Mouse (Mus musculus) gonadal fat pad, adult 2 months (tissue): ENCODE results near the gene Gm12184. TPM values are rescaled to one million over a fixed set of nuclear protein-coding genes. Genes with fewer than 3 reads are reported as not detected.
"Not testable (repeated sequence)": the region's sequence is repeated elsewhere in the genome, so short reads cannot be mapped to it uniquely, and the experiment has no call there.

Experiments
- DNase-seq: peaks from one replicate; pipeline ENCODE4 v3.0.0-alpha.2; 2012; ENCODE audit warnings: low read depth
- polyA plus RNA-seq: library from polyadenylated mRNA; depleted of rRNA; stranded (reverse); fragments of >200 nt; gene quantifications from 2 replicates; pipeline ENCODE4 v1.2.3, GENCODE M21; 2012

The Gm12184 gene
- polyA plus RNA-seq, 1 experiment: 11.0 TPM

DNA sequence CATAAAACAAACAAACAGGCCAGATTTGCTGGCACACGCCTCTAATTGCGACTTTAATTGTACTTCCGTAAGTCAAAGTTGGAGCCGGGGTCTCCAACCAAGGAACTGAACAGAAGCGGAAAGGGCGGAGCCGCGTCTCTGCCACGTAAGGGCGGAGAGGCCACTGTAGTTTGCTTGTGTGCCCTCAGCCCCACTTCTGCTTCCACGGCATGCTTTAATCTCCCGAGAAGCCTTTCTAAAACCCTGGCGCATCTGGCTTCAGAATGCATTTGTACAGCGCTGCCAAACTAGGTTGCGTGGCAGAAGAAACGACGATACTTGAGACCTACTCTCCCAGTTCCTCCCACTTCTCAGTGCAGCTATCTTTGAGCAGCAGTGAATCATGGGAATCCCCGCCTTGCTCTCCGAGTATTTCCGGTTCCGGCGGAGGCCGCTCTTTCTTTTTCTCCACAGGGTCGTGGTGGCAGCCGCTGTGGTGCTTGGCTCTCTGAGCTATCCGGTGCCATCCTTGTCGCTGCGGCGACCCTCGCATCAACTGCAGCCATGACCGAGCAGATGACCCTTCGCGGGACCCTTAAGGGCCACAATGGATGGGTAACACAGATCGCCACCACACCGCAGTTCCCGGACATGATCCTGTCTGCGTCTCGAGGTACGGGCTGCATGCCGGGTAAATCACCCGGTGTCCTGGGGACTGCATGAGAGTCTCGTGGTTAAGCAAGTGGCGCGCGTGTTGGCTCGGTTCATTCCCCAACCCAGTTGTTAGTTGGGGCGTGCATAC is 26.3 kb downstream of the Gm12184 start, which contains the start of gene Rack1:
Gene Rack1 (plus strand): TSS at position 412 of the 781 bp plus-strand sequence.
- no peak for DNase-seq

DNA sequence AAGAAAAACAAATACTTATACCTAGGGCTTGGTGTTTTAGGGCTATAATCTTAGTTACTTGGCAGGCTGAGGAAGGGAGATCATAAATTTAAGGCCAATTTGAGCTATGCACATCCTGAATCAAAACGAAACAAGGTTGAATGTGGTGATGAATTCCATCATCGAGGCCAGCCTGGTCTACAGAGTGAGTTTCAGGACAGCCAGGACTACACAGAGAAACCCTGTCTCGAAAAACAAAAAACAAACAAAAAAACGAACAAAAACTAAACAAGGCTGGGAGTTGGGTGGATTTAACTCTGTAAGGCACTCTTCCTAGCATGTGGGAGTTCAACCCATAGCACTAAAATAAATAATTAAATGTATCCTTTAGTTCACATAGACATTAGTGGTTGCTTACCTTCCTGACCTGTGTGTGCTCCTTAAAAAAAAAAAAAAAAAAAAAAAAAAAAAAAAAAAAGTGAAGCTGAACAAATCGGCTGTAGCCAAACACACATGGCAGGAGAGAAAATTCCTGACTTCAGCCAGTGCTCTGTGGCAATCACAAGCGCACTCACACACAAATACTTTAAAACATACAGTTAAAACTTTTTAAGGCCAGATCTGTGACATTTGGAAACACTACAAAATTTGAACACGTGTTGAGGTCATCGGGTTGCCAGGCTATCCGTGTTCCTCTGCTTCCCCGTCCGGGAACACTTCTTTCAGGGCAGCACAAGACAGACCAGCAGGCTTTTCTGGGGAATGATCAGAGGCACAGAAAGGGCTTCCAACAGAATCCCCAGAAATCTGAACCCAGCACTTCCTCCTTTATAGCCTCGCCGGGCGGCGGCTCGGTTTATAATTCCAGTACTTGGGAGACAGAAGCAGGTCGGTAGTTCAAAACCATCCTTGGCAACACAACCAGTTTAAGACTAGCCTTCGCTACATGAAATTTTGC is 27.2 kb downstream of the Gm12184 start:
- DNase-seq: no peak

DNA sequence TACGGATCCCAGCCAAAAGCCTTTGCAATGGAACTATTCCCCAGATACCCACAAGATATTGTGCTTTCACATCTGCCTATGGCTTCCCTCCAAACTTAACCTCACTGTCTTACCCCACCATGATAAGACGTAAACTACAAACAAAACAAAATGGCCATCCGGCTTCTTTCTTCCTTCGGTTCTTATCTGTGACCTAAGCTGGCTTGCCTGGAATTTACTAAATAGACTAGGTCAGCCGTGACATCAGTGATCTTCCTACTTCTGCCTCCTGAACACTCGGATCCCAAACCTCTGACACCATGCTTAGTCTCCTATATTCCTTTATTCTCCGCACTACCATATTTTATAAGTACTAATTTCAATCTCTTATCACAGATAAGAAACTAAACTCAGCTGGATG is 28.1 kb downstream of the Gm12184 start:
- no peak for DNase-seq

DNA sequence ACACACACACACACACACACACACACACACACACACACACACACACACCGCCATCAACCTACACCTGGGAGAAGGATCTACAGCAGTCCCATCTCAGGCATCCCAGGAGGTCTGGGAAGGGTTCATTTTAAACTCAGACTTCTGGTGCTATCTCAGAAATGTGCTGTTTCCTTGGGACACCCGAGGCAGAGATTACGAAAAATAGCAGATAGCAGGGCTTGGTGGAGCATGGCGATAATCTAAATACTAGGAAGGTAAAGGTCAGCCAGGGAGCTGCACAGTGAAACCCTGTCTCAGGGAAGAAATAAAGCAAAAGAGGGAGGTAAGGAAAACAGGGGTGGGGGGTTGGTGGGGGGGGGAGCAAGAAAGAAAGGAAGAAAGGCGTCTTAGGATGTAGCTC is 29.2 kb downstream of the Gm12184 start:
- no peak for DNase-seq

DNA sequence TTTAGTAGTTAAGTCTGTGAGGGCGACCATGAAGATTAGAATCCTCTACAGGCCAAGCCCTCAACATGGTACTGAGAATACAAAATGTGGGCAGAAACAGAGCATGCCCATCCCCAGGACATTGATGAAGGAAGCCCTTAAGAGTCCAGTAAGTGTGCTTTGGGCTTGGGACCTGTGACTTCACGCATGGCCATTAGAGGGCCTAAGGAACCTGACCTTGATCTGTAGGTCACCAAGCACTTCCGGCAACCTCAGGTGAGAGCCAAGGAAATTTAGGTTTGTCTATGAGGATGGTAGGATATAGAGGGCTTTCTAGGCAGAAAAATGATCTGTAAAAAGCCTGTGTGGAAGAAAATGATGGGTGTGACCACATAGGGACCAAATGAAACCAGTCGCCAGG is 30.2 kb downstream of the Gm12184 start:
- no peak for DNase-seq

DNA sequence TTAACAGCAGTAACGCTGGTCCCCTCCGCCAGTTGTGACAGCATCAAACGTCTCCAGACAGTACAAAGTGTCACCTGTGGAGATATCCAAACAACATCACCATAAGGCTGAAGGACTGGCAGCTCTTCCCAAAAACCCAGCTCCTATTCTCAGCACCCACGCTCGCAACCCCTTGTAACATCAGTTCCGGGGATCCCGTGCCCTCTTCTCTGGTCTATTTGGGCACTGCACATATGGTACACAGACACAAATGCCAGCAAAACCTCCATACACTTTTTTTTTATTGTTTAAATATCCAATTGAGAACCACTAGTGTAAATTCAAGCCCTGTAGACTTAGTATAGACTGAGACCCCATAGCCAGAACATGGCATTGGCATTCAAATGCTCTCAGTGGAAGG is 31.2 kb downstream of the Gm12184 start:
- DNase-seq: no peak

DNA sequence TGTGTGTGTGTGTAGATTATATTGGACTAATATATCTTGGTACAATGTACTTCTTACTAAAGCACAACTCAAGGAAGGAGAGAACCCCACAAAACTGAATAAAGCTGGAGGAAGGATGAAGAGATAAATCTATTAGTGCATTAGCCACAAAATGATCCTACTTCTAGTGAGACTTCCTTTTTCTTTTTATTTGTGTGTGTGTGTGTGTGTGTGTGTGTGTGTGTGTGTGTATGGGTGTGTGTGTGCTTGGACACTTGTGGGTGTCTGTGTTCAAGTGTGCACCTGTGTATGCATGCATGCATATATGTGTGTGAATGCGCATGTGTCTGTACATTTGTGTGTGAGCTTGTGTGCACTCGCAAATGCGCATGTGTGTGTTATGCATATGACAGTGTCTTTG is 33.3 kb downstream of the Gm12184 start:
- DNase-seq: no peak

DNA sequence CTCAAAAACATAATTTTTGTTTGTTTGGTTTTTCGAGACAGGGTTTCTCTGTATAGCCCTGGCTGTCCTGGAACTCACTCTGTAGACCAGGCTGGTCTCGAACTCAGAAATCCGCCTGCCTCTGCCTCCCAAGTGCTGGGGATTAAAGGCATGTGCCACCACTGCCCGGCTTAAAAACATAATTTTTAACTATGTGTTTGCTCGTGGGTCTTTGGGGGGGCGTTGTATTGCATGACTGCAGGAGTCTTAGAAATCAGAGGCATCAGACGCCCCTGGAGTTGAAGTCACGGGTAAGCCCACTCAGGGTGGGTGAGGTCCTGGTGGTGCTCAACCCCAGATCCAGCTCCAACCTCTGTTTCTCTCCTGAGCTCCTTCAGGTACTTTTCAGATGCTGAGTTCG is 34.6 kb downstream of the Gm12184 start:
- DNase-seq: not testable (repeated sequence)

DNA sequence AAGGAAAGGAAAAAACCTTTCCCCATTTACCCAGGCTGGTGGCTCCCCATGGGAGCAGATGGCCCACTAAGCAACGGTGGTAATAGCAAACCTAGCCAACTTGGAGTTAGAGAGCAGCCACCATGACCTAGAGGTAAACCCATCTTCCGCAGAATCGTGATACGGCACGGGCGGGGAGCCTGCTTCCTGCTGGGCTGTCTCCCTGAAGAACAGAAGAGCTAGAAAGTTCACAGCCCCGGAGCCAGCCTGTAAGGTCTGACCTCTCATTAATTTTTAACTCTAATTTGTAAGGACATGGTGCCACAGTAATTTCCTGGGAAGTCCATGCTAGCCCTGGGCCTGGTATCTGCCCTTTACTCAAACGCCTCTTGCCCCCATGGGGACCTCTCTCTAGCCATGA is 35.5 kb downstream of the Gm12184 start:
- DNase-seq: no peak

DNA sequence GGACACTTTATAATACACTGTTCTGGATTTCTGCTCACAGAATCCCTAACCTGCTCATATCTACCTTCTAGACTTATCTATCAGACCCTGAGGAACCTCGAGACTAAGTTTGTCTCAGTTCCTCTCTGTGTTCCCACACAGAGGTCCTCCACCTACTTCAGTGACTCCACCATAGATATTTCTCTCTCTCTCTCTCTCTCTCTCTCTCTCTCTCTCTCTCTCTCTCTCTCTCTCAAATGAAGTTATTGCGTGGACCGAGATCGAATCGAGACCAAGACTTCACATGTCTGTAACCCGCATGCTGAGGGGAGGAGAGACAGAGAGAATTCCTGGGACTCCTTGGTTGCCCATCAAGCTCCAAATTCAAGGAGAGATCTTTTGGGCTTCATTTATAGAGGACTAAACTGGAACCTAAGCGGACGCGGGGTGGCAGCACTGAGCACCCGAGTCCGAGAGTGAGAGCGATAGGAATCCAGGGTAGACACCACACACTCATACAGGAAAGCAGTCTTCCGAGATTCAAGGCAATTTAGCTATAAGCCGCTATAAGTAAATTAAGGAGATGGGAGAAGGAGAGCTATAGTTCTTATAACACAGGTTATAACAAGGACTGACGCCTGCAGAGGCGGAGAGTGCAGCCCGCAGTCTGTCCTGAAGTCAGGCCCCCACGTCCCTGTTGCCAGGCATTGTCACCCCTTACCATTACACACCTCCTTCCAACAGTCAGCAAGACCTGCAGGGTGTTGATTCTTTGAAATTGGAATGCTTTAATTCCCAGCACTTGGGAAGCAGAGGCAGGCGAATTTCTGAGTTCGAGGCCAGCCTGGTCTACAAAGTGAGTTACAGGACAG is 36.3 kb downstream of the Gm12184 start:
- no peak for DNase-seq

DNA sequence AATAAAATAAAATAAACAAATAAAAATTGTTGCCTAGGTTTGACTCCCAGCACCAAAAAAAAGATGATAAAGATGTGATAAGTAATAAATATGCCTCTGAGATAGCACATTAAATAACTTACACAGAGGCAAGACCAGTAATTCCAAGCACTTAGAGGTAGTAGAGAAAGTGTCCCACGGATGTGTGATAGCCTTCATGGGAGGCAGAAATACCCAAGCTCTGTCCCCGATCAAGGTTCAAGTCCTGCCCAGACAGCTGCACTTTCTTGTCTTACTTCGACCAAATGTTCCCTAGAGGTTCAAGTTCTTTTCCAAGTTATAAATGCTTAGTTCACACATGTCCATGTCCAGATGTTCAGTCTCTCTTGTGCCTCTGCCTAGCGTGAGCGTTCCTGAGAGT is 37.2 kb downstream of the Gm12184 start:
- DNase-seq: no peak

DNA sequence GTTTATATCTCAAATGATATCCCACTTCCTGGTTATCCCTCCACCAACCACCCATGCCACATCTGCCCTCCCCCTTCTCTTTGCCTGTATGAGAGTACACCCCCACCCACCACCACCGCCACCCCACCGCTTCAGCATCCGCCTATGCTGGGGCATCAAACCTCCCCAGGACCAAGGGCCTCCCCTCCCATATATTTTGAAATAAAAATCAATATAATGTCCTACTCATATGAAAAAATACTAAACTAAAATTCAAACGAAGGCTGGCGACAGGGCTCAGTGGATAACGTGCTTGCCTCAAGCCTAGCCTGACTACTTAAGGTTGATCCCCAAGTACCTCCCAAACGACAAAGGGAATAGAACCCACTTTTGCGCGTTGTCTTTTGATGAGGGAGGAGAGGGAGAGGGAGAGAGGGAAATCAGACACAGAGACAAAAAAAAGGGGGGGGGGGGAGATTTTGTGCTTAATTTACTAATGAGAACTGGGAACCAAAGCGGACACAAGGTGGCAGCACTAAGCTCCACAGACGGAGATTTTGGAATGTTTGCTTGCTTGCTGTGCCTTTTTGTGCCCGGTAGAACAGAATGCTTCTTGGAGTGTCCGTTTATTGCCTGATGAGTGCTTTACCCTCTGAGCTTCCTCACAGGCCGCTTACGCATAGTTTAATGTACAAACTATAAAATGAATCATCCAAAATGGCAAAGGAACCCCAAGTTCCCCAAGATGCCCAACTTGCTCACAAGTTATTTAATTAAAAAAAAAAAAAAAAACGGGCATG is 38.0 kb downstream of the Gm12184 start:
- no peak for DNase-seq

DNA sequence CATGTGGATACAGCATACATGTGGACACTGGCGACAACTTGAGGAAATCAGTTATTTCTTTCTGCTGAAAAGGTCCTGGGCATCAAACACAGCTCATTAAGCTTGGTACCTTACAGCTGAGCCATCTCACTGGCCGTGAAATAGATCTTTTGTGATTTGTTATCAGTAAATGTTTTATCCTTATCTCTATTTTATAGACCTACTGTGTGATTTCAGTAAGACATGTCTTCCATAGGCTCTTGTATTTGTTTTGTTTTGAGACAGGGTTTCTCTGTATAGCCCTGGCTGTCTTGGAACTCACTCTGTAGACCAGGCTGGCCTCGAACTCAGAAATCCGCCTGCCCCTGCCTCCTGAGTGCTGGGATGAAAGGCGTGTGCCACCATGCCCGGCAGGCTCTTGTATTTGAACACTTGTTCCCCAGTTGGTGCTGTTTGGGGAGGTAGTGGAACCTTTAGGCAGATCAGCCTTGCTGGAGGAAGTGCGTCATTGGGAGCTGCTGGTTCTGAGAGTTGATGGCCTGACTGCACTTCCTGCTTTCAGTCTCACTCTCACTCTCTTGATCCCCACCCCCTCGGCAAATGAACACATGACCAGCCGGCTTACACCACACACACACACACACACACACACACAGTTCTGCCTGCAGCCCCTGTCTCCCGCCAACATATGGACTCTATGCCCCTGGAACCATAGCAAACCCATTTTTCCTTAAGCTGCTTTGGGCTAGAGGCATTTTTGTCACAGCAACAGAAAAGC is 38.8 kb downstream of the Gm12184 start:
- DNase-seq: no peak

DNA sequence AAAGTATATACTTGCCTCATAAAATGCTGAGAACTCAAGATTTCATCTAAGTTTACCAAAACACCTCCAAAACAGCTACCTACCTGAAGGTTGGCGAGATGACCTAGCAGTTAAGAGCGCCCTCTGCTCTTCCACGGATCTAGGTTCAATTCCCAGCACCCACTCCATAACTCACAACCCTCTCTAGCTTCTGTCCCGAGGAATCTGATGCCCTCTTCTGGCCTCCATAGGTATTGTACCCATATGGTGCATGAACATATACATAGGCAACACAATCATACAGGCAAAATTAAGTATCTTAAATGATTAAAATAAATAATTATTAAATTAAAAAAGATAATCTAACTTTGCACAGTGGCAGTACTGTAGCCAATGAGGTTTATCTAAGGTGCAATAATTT is 44.2 kb downstream of the Gm12184 start:
- DNase-seq: no peak

DNA sequence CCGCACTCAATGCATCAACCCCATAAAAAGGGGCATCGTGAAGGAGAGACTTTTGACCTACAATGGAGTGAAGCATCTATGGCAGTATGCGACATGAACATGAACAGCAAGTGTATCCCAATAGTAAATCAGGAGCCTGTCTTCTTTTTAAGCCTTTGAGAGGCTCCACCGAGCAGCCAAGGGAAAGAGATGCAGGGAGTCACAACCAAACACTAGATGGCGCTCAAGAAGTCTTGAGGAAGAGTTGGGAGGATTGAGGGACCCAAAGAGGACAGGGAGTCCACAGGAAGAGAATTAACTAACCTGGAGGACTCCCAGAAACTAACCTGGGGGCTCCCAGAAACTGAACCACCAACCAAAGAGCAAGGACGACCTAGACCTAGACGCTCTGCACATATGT is 47.0 kb downstream of the Gm12184 start:
- no peak for DNase-seq

DNA sequence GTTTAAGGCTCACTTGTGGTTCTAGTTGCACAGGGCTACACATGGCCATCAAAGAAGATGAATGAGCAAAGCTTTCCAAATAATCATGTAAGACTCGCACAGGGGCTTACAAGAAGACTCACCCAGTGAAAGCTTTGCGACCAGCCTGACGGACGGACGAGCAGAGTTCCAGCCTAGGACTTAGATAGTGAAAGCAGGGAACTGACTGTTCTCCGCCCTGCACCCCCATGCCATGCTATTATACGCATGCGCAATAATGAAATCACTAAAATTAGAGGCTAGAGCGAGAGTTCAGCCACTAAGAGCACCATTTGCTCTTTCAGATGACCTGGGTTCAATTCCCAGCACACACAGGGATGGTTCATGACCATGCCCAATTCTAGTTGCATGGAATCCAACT is 49.2 kb downstream of the Gm12184 start:
- no peak for DNase-seq

DNA sequence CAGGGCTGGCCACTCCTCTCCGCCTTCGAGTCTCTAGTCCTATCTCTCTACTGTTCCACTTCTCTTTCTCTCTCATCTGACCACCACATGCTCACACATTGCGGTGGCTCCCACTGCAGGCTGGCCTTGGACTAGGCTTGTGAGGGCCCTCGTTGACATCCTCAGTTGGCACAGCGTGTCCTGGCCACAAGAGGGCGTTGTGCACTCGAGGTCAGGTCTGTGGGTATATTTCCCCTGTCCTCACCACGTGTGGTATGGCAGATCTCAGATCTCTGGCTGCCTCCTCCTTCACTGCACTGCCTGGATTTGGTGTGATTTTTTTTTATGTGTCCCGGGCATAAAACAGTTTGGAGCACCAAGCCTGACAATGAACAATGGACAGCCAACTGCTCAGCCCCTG is 49.8 kb downstream of the Gm12184 start:
- no peak for DNase-seq

DNA sequence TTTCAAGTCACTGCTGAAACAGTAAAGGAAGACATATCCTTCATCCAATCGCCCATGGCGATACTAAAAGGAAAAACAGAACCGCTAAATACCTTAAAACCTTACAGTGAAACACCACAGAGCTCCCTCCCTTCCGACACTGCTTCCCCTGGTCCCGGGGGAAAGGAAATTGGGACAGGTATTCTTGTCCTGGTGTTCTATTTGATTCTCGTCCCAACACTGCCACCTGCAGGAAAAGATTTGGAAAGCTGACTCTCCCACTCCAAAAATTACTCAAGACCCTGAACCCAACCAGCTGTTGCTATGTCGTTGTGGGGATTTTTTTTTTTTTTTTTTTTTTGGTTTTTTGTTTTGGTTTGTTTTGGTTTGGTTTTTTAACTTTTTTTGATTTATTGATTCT is 51.0 kb downstream of the Gm12184 start:
- DNase-seq: no peak
